17 mouse cellular contexts compared by ENCODE assay signal in the genomic region with DNA sequence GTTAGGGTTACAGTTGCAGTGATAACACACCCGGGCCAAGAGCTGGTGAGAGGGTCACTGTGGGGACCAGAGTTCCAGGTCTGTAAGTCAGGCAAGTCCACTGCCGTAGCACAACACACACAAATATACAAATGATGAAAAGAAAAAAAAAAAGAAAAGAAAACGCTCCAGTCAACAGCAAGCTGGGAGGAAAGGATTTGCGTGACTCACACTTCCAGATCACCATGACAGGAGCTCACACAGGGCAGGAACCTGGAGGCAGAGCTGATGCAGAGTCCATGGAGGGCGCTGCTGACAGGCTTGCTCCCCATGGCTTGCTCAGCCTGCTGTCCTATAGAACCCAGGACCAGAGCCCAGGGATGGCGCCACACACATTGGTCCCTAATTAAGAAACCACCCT. TPM values are rescaled to one million over a fixed set of nuclear protein-coding genes. Genes with fewer than 3 reads are reported as not detected.
DNase-seq lines count a peak whose midpoint lies in the region; ATAC-seq and TF ChIP-seq lines count a peak whose summit lies in the region.
"Had no signal": no experiment of that assay in that cellular context is flagged by ENCODE, and none has a peak within 500 bp of the region (broad histone marks: within the 10 kb centered on the region; RNA-seq: fewer than 3 reads in every experiment).

No protein-coding gene starts in this region.

- no peak for ATAC-seq in forebrain, embryonic 14.5 days
- ATAC-seq in liver, embryonic 13.5 days (ENCODE audit: low read depth) = no peak
- no peak for ATAC-seq in neural tube, embryonic 13.5 days (ENCODE audit: low read depth)
- ATAC-seq: lung, postnatal 0 days had no signal

- 81% methylated on average over 6 of the region's 6 CpGs for WGBS in forebrain, embryonic 10.5 days
- 83% methylated on average over 6 of the region's 6 CpGs for WGBS in forebrain, embryonic 14.5 days
- 68% methylated on average over 6 of the region's 6 CpGs for WGBS in liver, embryonic 13.5 days (ENCODE audit: insufficient replicate concordance)
- WGBS in neural tube, embryonic 13.5 days = 76% methylated on average over 6 of the region's 6 CpGs

- TF ChIP-seq CTCF in embryonic fibroblast, embryonic 13.5 days (IDR thresholded peaks at IDR 0.05; ENCODE audit: borderline replicate concordance, insufficient read depth, low read length) = no peak

- no peak overlapping the region for H3K27ac ChIP-seq in forebrain, embryonic 10.5 days
- H3K27ac ChIP-seq in forebrain, embryonic 14.5 days (ENCODE audit: low read depth, low read length) = no peak overlapping the region
- no peak overlapping the region for H3K27ac ChIP-seq in liver, embryonic 13.5 days
- H3K27ac ChIP-seq in embryonic fibroblast, embryonic 13.5 days (ENCODE audit: insufficient read depth, low read length) = peak overlapping the region; percentile 53; the same call in 1 of the 2 replicates
- H3K27ac ChIP-seq in neural tube, embryonic 13.5 days (replicated peaks) = no peak overlapping the region
- H3K27ac ChIP-seq: midbrain, embryonic 12.5 days had no signal

- peaks cover 57% of the 10 kb centered on the region for H3K4me1 ChIP-seq in forebrain, embryonic 10.5 days
- H3K4me1 ChIP-seq in forebrain, embryonic 14.5 days (ENCODE audit: control insufficient read depth, insufficient read depth, low read length) = peaks cover 16% of the 10 kb centered on the region; the same call in 1 of the 2 replicates
- peaks cover 31% of the 10 kb centered on the region for H3K4me1 ChIP-seq in liver, embryonic 13.5 days (replicated peaks)
- H3K4me1 ChIP-seq in embryonic fibroblast, embryonic 13.5 days (ENCODE audit: control insufficient read depth, insufficient read depth, low read length) = no peaks in the 10 kb centered on the region
- H3K4me1 ChIP-seq in neural tube, embryonic 13.5 days (replicated peaks) = peaks cover 32% of the 10 kb centered on the region

- no peak; the same call in 1 of the 2 replicates for TF ChIP-seq POLR2A in embryonic fibroblast, embryonic 13.5 days (IDR thresholded peaks at IDR 0.05; ENCODE audit: low read depth, low read length)

- peaks cover 68% of the 10 kb centered on the region for H3K27me3 ChIP-seq in forebrain, embryonic 10.5 days (ENCODE audit: poor library complexity, severe bottlenecking)
- H3K27me3 ChIP-seq in forebrain, embryonic 14.5 days (replicated peaks; ENCODE audit: control insufficient read depth, insufficient read depth, low read length) = no peaks in the 10 kb centered on the region
- peaks cover 66% of the 10 kb centered on the region for H3K27me3 ChIP-seq in liver, embryonic 13.5 days
- peaks cover 19% of the 10 kb centered on the region for H3K27me3 ChIP-seq in neural tube, embryonic 13.5 days

- peak overlapping the region; percentile 87 for H3K4me3 ChIP-seq in forebrain, embryonic 10.5 days
- H3K4me3 ChIP-seq in forebrain, embryonic 14.5 days (ENCODE audit: low read depth, low read length) = no peak overlapping the region
- no peak overlapping the region for H3K4me3 ChIP-seq in liver, embryonic 13.5 days (replicated peaks)
- H3K4me3 ChIP-seq in embryonic fibroblast, embryonic 13.5 days (ENCODE audit: insufficient read depth, low read length) = no peak overlapping the region
- peak overlapping the region; percentile 69; the same call in 1 of the 2 replicates for H3K4me3 ChIP-seq in neural tube, embryonic 13.5 days

- H3K9me3 ChIP-seq in forebrain, embryonic 10.5 days = no peaks in the 10 kb centered on the region
- H3K9me3 ChIP-seq in forebrain, embryonic 14.5 days (replicated peaks; ENCODE audit: control insufficient read depth, low read length) = no peaks in the 10 kb centered on the region
- H3K9me3 ChIP-seq in liver, embryonic 13.5 days (replicated peaks) = no peaks in the 10 kb centered on the region
- H3K9me3 ChIP-seq in neural tube, embryonic 13.5 days = no peaks in the 10 kb centered on the region
- H3K9me3 ChIP-seq: embryonic facial prominence, embryonic 15.5 days; kidney, embryonic 15.5 days; midbrain, embryonic 12.5 days had no signal

- H3K9ac ChIP-seq in forebrain, embryonic 14.5 days (ENCODE audit: low read length) = no peak overlapping the region
- H3K9ac ChIP-seq in liver, embryonic 13.5 days = no peak overlapping the region
- H3K9ac ChIP-seq in neural tube, embryonic 13.5 days = no peak overlapping the region

- H3K36me3 ChIP-seq in forebrain, embryonic 10.5 days (replicated peaks) = no peaks in the 10 kb centered on the region
- H3K36me3 ChIP-seq in forebrain, embryonic 14.5 days (ENCODE audit: control insufficient read depth, insufficient read depth, low read length) = no peaks in the 10 kb centered on the region
- H3K36me3 ChIP-seq in liver, embryonic 13.5 days = no peaks in the 10 kb centered on the region
- H3K36me3 ChIP-seq in neural tube, embryonic 13.5 days = no peaks in the 10 kb centered on the region
- H3K36me3 ChIP-seq: embryonic facial prominence, embryonic 15.5 days; kidney, embryonic 15.5 days; midbrain, embryonic 12.5 days had no signal

- no peak for DNase-seq in forebrain, embryonic 10.5 days (ENCODE audit: extremely low spot score, low spot score)
- no peak for DNase-seq in forebrain, embryonic 14.5 days (ENCODE audit: low spot score)
- no peak for DNase-seq in liver, embryonic 13.5 days
- DNase-seq in liver = no peak
- DNase-seq in frontal cortex, postnatal 14 days (ENCODE audit: low spot score in 2 of 2) = no peak
- DNase-seq in kidney, postnatal 4 days = no peak
- DNase-seq: heart, adult 18-20 months; heart, postnatal 14 days; layer of hippocampus, adult 9-11 months; right cerebral cortex, adult 18-20 months; thymus, adult 2 months had no signal

- H3K4me2 ChIP-seq in forebrain, embryonic 14.5 days (ENCODE audit: low read length) = no peak overlapping the region; the same call in 1 of the 2 replicates
- H3K4me2 ChIP-seq in liver, embryonic 13.5 days = peak overlapping the region; percentile 76; the same call in 1 of the 2 replicates
- H3K4me2 ChIP-seq in neural tube, embryonic 13.5 days = peak overlapping the region; percentile 66; the same call in 1 of the 2 replicates

RNA-seq across cellular contexts. Expression of gene Zfr2, which starts 1.3 kb away (rescaled TPM):
- polyA plus RNA-seq in forebrain, embryonic 10.5 days (2016; fragmentation: Nextera tagmentation; extraction: Ambion mirVana) = 2.4 and 2.7 TPM in 2 replicates
- 7.5 and 13.4 TPM in 2 replicates for polyA plus RNA-seq in forebrain, embryonic 14.5 days (2014; fragmentation: Nextera tagmentation; extraction: Ambion mirVana)
- polyA plus RNA-seq in liver, embryonic 13.5 days (2015; fragmentation: Nextera tagmentation; extraction: Ambion mirVana) = 0.28 and 0.43 TPM in 2 replicates
- polyA plus RNA-seq in embryonic fibroblast, embryonic 13.5 days (2011; ENCODE audit: insufficient read length, low read depth, missing spikeins) = 3.1 and 4.1 TPM in 2 replicates
- 21.7 and 21.8 TPM in 2 replicates for polyA plus RNA-seq in neural tube, embryonic 13.5 days (2015; fragmentation: Nextera tagmentation; extraction: Ambion mirVana)

RNA-seq across cellular contexts. Expression of gene Atcay, which starts 3.6 kb away (rescaled TPM):
- polyA plus RNA-seq in forebrain, embryonic 10.5 days (2016; fragmentation: Nextera tagmentation; extraction: Ambion mirVana) = 5.3 and 6.7 TPM in 2 replicates
- polyA plus RNA-seq in forebrain, embryonic 14.5 days (2014; fragmentation: Nextera tagmentation; extraction: Ambion mirVana) = 56.6 and 78.4 TPM in 2 replicates
- 0.05 and 0.08 TPM in 2 replicates for polyA plus RNA-seq in liver, embryonic 13.5 days (2015; fragmentation: Nextera tagmentation; extraction: Ambion mirVana)
- polyA plus RNA-seq in embryonic fibroblast, embryonic 13.5 days (2011; ENCODE audit: insufficient read length, low read depth, missing spikeins) = 0.47 and 0.67 TPM in 2 replicates
- polyA plus RNA-seq in neural tube, embryonic 13.5 days (2015; fragmentation: Nextera tagmentation; extraction: Ambion mirVana) = 58.1 and 62.3 TPM in 2 replicates
- polyA plus RNA-seq: lung, postnatal 0 days had no signal

RNA-seq across cellular contexts. Expression of gene Matk, which starts 18.5 kb away (rescaled TPM):
- 3.7 and 5.0 TPM in 2 replicates for polyA plus RNA-seq in forebrain, embryonic 10.5 days (2016; fragmentation: Nextera tagmentation; extraction: Ambion mirVana)
- 12.3 and 17.4 TPM in 2 replicates for polyA plus RNA-seq in forebrain, embryonic 14.5 days (2014; fragmentation: Nextera tagmentation; extraction: Ambion mirVana)
- polyA plus RNA-seq in liver, embryonic 13.5 days (2015; fragmentation: Nextera tagmentation; extraction: Ambion mirVana) = 1.2 and 1.8 TPM in 2 replicates
- 0.90 and 1.2 TPM in 2 replicates for polyA plus RNA-seq in embryonic fibroblast, embryonic 13.5 days (2011; ENCODE audit: insufficient read length, low read depth, missing spikeins)
- 10.5 and 13.0 TPM in 2 replicates for polyA plus RNA-seq in neural tube, embryonic 13.5 days (2015; fragmentation: Nextera tagmentation; extraction: Ambion mirVana)

RNA-seq across cellular contexts. Expression of gene Nmrk2, which starts 32.4 kb away (rescaled TPM):
- polyA plus RNA-seq in forebrain, embryonic 10.5 days (2016; fragmentation: Nextera tagmentation; extraction: Ambion mirVana) = not detected in 2 replicates
- polyA plus RNA-seq in forebrain, embryonic 14.5 days (2014; fragmentation: Nextera tagmentation; extraction: Ambion mirVana) = not detected in 2 replicates
- polyA plus RNA-seq in liver, embryonic 13.5 days (2015; fragmentation: Nextera tagmentation; extraction: Ambion mirVana) = not detected in 2 replicates
- polyA plus RNA-seq in embryonic fibroblast, embryonic 13.5 days (2011; ENCODE audit: insufficient read length, low read depth, missing spikeins) = not detected in 2 replicates
- polyA plus RNA-seq in neural tube, embryonic 13.5 days (2015; fragmentation: Nextera tagmentation; extraction: Ambion mirVana) = not detected in 2 replicates
- polyA plus RNA-seq: kidney, embryonic 15.5 days; midbrain, embryonic 12.5 days had no signal

RNA-seq across cellular contexts. Expression of gene Mrpl54, which starts 32.5 kb away (rescaled TPM):
- polyA plus RNA-seq in forebrain, embryonic 10.5 days (2016; fragmentation: Nextera tagmentation; extraction: Ambion mirVana) = 217 TPM in 2 replicates
- 107 and 136 TPM in 2 replicates for polyA plus RNA-seq in forebrain, embryonic 14.5 days (2014; fragmentation: Nextera tagmentation; extraction: Ambion mirVana)
- polyA plus RNA-seq in liver, embryonic 13.5 days (2015; fragmentation: Nextera tagmentation; extraction: Ambion mirVana) = 130 and 134 TPM in 2 replicates
- 52.9 and 53.7 TPM in 2 replicates for polyA plus RNA-seq in embryonic fibroblast, embryonic 13.5 days (2011; ENCODE audit: insufficient read length, low read depth, missing spikeins)
- polyA plus RNA-seq in neural tube, embryonic 13.5 days (2015; fragmentation: Nextera tagmentation; extraction: Ambion mirVana) = 145 and 150 TPM in 2 replicates

Comparison
In these comparisons a context has a peak if more than half of its experiments do, and no peak if none do; other contexts are left out.
1. H3K4me3 ChIP-seq: peak in forebrain, embryonic 10.5 days (single experiment) and neural tube, embryonic 13.5 days (single experiment); none in forebrain, embryonic 14.5 days (single experiment), liver, embryonic 13.5 days (single experiment) and embryonic fibroblast, embryonic 13.5 days (single experiment).